Mouse (Mus musculus) retina, postnatal 1 day (tissue): ENCODE results near the gene Cdk7.

Experiments used
- DNase-seq: peaks from one replicate; pipeline ENCODE4 v3.0.0-alpha.2; 2012

Cdk7 gene

GRCm38 (mm10) chr13:100724051-100724754 is 6.5 kb downstream of the Cdk7 start:
- no peak for DNase-seq

- DNase-seq = no peak
Observed at GRCm38 (mm10) chr13:100721656-100722055, 9.1 kb downstream of the Cdk7 start.

GRCm38 (mm10) chr13:100715467-100715866 is 15.3 kb downstream of the Cdk7 start:
- DNase-seq = no peak

- no peak for DNase-seq
Observed at GRCm38 (mm10) chr13:100706206-100706605, 24.5 kb downstream of the Cdk7 start.

GRCm38 (mm10) chr13:100703468-100703867 is 27.3 kb downstream of the Cdk7 start:
- DNase-seq = peak; percentile 5

GRCm38 (mm10) chr13:100698866-100699265 is 31.9 kb downstream of the Cdk7 start:
- DNase-seq = no peak

- no peak for DNase-seq
Observed at GRCm38 (mm10) chr13:100697541-100697940, 33.2 kb downstream of the Cdk7 start.

GRCm38 (mm10) chr13:100687513-100687912 is 43.2 kb downstream of the Cdk7 start:
- DNase-seq = no peak

- DNase-seq = no peak
Observed at GRCm38 (mm10) chr13:100684355-100684754, 46.4 kb downstream of the Cdk7 start.

GRCm38 (mm10) chr13:100682837-100683236 is 47.9 kb downstream of the Cdk7 start:
- DNase-seq = no peak

GRCm38 (mm10) chr13:100681615-100682014 is 49.1 kb downstream of the Cdk7 start:
- DNase-seq = no peak

GRCm38 (mm10) chr13:100675936-100676635 is 54.7 kb downstream of the Cdk7 start:
- no peak for DNase-seq

GRCm38 (mm10) chr13:100670181-100670741 is 60.5 kb downstream of the Cdk7 start:
- DNase-seq = no peak

- peak; percentile 53 for DNase-seq
Observed at GRCm38 (mm10) chr13:100669291-100670022, 61.3 kb downstream of the Cdk7 start, which contains the start of gene Ccdc125. Gene Ccdc125, plus strand, starts transcription at chr13:100669717.

GRCm38 (mm10) chr13:100659864-100660456 is 70.8 kb downstream of the Cdk7 start:
- DNase-seq = peak; percentile 81

- DNase-seq = no peak
Observed at GRCm38 (mm10) chr13:100658091-100658490, 72.6 kb downstream of the Cdk7 start.
